Mouse (Mus musculus): Measurements from ENCODE around the gene Ccl4. TPM values are rescaled to one million over a fixed set of nuclear protein-coding genes. Genes with fewer than 3 reads are reported as not detected.

Gene Ccl4
- polyA plus RNA-seq, 1 experiment from 2014 or later: 0.59 TPM

DNA sequence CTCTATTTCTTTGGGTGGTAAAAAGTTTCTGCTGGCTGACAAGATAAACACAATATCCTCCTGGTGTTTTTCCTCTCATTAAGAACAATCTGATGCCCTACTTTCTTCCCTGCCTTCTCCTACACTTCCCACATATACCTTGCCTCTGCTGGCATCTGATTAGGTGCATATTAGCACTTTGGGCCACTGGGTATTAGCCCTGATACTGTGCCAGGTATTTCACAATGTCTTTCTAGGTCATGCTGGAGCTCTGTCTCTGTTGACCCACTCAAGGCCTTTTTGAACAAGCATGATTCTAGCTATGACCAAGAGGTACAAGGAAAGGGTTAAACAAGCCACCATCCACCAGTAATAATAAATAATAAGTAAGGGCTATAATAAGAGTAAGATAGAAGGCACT, 9.4 kb downstream of the Ccl4 start:
- no peak for TF ChIP-seq CTCF (IDR thresholded peaks at IDR 0.05; ENCODE audit: low read depth)
- Histone ChIP-seq H3K4me1 (ENCODE audit: insufficient read depth) (no peaks in the 10 kb centered on the region), H3K4me2 (no peak overlapping the region), H3K27ac (ENCODE audit: low read depth) (no peak overlapping the region), H3K9ac (no peak overlapping the region), H3K36me3 (ENCODE audit: insufficient read depth) (no peaks in the 10 kb centered on the region), H3K4me3 (ENCODE audit: low read depth, low read length) (no peak overlapping the region), H3K27me3 (ENCODE audit: insufficient read depth, low read length) (no peaks in the 10 kb centered on the region), H3K9me3 (ENCODE audit: low read depth, low read length) (no peaks in the 10 kb centered on the region)
- no peak for DNase-seq
- no peak for ATAC-seq (ENCODE audit: insufficient read depth)

DNA sequence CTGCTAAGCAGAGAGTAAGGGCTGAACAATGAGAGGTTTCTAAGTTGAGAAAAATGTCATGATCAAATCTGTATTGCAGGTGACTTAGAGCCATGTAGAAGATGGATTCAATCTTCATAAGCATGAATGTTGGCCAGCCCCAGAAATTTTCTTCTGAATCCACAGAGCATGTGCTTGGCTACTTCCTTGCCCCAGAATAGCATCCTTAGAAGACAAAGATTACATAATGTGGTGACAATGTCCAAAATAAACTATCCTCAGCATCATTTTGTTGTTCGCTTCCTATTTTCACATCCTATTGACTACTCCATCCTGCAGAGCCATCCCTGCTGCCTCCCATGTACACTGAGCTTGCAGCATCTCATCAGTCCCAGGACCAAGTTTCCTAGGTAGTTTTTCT, 13.3 kb downstream of the Ccl4 start:
- no peak overlapping the region for H3K4me2 ChIP-seq
- H3K4me1 ChIP-seq (ENCODE audit: insufficient read depth): no peaks in the 10 kb centered on the region
- no peak for TF ChIP-seq CTCF (IDR thresholded peaks at IDR 0.05; ENCODE audit: low read depth)
- H3K4me3 ChIP-seq (ENCODE audit: low read depth, low read length): no peak overlapping the region
- ATAC-seq (ENCODE audit: insufficient read depth): no peak
- no peak overlapping the region for H3K27ac ChIP-seq (ENCODE audit: low read depth)
- H3K27me3 ChIP-seq (ENCODE audit: insufficient read depth, low read length): no peaks in the 10 kb centered on the region
- H3K9ac ChIP-seq: no peak overlapping the region
- H3K36me3 ChIP-seq (ENCODE audit: insufficient read depth): no peaks in the 10 kb centered on the region
- no peak for DNase-seq
- H3K9me3 ChIP-seq (ENCODE audit: low read depth, low read length): no peaks in the 10 kb centered on the region
- WGBS: 91% methylated on average over 1 of the region's 1 CpGs

DNA sequence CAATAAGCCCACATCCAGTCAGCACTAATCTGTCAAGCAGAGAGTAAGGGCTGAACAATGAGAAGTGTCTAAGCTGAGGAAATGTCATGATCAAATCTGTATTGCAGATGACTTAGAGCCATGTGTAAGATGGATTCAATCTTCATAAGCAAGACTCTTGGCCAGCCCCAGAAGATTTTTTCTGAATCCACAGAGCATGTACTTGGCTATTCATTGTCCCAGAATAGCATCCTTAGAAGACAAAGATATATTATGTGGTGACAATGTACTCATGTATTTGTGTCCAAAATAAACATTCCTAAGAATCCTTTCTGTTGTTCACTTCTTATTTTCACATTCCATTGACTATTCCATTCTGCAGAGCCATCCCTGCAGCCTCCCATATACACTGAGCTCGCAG, 27.5 kb downstream of the Ccl4 start:
- WGBS: 60% methylated on average over 1 of the region's 1 CpGs
- no peak overlapping the region for H3K9ac ChIP-seq
- no peak for TF ChIP-seq CTCF (IDR thresholded peaks at IDR 0.05; ENCODE audit: low read depth)

DNA sequence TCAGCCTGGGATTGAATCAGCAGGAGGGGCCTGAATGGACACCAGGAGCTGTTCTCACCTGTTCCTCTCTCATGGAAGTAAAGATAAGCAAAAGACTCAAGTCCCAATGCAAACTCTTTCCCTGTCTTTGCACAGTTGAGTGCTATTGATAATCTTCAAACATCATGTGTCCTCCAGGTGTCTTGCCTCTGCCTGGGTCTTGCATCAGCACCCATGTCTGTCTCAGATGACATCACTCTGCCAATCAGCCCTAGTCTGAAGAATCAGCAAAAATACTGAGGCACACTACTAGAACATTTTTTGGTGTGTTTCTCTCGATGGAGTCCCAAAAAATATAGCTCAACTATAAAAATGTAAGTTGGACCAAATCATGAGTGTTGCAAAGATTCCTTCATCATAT, 29.6 kb downstream of the Ccl4 start:
- no peak for DNase-seq
- Histone ChIP-seq H3K9ac (no peak overlapping the region), H3K27ac (ENCODE audit: low read depth) (no peak overlapping the region), H3K27me3 (ENCODE audit: insufficient read depth, low read length) (no peaks in the 10 kb centered on the region), H3K4me1 (ENCODE audit: insufficient read depth) (no peaks in the 10 kb centered on the region), H3K4me3 (ENCODE audit: low read depth, low read length) (no peak overlapping the region), H3K9me3 (ENCODE audit: low read depth, low read length) (no peaks in the 10 kb centered on the region), H3K4me2 (no peak overlapping the region), H3K36me3 (ENCODE audit: insufficient read depth) (no peaks in the 10 kb centered on the region)
- ATAC-seq (ENCODE audit: insufficient read depth): no peak
- 53% methylated on average over 1 of the region's 1 CpGs for WGBS
- no peak for TF ChIP-seq CTCF (IDR thresholded peaks at IDR 0.05; ENCODE audit: low read depth)

More for the DNA sequence above, 27.5 kb downstream of the Ccl4 start:
- H3K4me1 ChIP-seq (ENCODE audit: insufficient read depth): no peaks in the 10 kb centered on the region
- H3K4me2 ChIP-seq: no peak overlapping the region
- H3K4me3 ChIP-seq (ENCODE audit: low read depth, low read length): no peak overlapping the region
- H3K36me3 ChIP-seq (ENCODE audit: insufficient read depth): no peaks in the 10 kb centered on the region
- H3K9me3 ChIP-seq (ENCODE audit: low read depth, low read length): no peaks in the 10 kb centered on the region
- DNase-seq: no peak
- no peak overlapping the region for H3K27ac ChIP-seq (ENCODE audit: low read depth)
- no peak for ATAC-seq (ENCODE audit: insufficient read depth)
- H3K27me3 ChIP-seq (ENCODE audit: insufficient read depth, low read length): no peaks in the 10 kb centered on the region

DNA sequence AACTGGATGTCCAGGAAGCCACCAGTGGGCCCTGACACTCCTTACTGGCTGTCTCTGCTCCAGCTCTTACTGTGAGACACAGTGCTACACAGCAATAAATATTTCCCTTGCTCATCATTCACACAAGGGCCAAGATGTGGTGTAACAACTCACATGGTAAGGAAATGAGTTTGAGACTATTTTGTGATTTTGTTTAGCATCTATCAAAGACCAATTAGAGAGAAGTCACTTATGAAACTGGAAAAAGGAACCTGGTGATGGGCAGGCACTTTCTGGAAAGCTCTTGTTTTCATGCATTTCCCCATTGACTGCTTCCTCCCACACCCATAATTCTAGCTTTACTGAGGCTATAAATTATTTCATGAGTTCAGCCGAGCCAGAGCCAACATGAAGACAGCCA, 41.3 kb downstream of the Ccl4 start, which contains the start of gene Wfdc17:
TSS of gene Wfdc17 (plus strand) at position 287 of the 400 bp plus-strand sequence.
- Histone ChIP-seq H3K4me2 (no peak within 1 kb of the TSS), H3K4me3 (ENCODE audit: low read depth, low read length) (no peak within 1 kb of the TSS), H3K27me3 (ENCODE audit: insufficient read depth, low read length) (no peaks in the 10 kb centered on the region), H3K4me1 (ENCODE audit: insufficient read depth) (no peaks in the 10 kb centered on the region), H3K9ac (no peak within 1 kb of the TSS), H3K27ac (ENCODE audit: low read depth) (no peak within 1 kb of the TSS), H3K9me3 (ENCODE audit: low read depth, low read length) (no peaks in the 10 kb centered on the region), H3K36me3 (ENCODE audit: insufficient read depth) (no peaks in the 10 kb centered on the region)
- TF ChIP-seq CTCF (IDR thresholded peaks at IDR 0.05; ENCODE audit: low read depth): no peak
- no peak for DNase-seq
- no peak for ATAC-seq (ENCODE audit: insufficient read depth)
- WGBS: 37% methylated on average over 1 of the region's 1 CpGs

DNA sequence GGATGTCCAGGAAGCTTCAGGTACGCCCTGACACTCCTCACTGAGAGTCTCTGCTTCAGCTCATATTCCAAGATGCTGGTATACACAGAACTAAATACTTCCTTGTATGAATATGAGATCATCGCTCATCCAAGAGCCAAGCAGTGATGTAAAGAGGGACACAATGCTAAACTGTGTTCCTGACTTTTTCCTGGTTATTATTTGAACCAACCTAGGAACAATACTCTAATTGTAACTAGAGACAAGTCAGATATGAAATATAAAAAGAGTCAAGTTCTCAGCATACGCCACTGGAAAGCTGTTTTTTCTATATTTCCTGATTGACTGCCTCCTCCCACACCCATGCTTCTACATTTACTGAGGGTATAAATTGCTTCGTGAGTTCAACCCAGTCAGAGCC, 46.3 kb downstream of the Ccl4 start, which contains the start of gene Wfdc18:
TSS of gene Wfdc18 (plus strand) at position 301 of the 400 bp plus-strand sequence.
- ATAC-seq (ENCODE audit: insufficient read depth): no peak
- TF ChIP-seq CTCF (IDR thresholded peaks at IDR 0.05; ENCODE audit: low read depth): no peak
- H3K27ac ChIP-seq (ENCODE audit: low read depth): no peak within 1 kb of the TSS

DNA sequence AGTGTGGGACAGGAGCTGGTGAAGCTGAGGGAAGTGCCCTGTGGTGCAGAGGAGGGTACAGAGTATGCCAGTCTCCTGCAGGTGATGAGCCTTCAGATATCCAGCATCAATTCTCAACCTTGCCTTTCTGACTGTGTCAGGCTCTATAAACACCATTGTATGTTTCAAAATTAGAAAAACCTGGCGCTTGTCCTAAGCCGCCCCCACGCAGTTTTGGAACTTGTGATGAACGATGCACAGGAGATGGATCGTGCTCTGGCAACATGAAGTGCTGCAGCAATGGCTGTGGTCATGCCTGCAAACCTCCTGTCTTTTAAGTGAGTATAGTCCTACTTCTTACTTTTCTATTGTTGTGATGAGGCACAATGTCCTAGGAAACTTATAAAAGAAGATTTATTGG, 47.3 kb downstream of the Ccl4 start:
- no peak for TF ChIP-seq CTCF (IDR thresholded peaks at IDR 0.05; ENCODE audit: low read depth)
- no peak overlapping the region for H3K27ac ChIP-seq (ENCODE audit: low read depth)
- no peak overlapping the region for H3K4me3 ChIP-seq (ENCODE audit: low read depth, low read length)
- H3K27me3 ChIP-seq (ENCODE audit: insufficient read depth, low read length): no peaks in the 10 kb centered on the region
- WGBS: 76% methylated on average over 5 of the region's 5 CpGs
- no peak overlapping the region for H3K9ac ChIP-seq
- no peaks in the 10 kb centered on the region for H3K9me3 ChIP-seq (ENCODE audit: low read depth, low read length)
- DNase-seq: no peak
- H3K4me1 ChIP-seq (ENCODE audit: insufficient read depth): no peaks in the 10 kb centered on the region
- ATAC-seq (ENCODE audit: insufficient read depth): no peak
- no peaks in the 10 kb centered on the region for H3K36me3 ChIP-seq (ENCODE audit: insufficient read depth)
- H3K4me2 ChIP-seq: no peak overlapping the region

More for the DNA sequence above, 46.3 kb downstream of the Ccl4 start, which contains the start of gene Wfdc18:
- Histone ChIP-seq H3K4me3 (ENCODE audit: low read depth, low read length) (no peak within 1 kb of the TSS), H3K4me1 (ENCODE audit: insufficient read depth) (no peaks in the 10 kb centered on the region), H3K27me3 (ENCODE audit: insufficient read depth, low read length) (no peaks in the 10 kb centered on the region), H3K36me3 (ENCODE audit: insufficient read depth) (no peaks in the 10 kb centered on the region), H3K9ac (no peak within 1 kb of the TSS), H3K9me3 (ENCODE audit: low read depth, low read length) (no peaks in the 10 kb centered on the region), H3K4me2 (no peak within 1 kb of the TSS)
- WGBS: 68% methylated on average over 4 of the region's 4 CpGs
- DNase-seq: no peak

DNA sequence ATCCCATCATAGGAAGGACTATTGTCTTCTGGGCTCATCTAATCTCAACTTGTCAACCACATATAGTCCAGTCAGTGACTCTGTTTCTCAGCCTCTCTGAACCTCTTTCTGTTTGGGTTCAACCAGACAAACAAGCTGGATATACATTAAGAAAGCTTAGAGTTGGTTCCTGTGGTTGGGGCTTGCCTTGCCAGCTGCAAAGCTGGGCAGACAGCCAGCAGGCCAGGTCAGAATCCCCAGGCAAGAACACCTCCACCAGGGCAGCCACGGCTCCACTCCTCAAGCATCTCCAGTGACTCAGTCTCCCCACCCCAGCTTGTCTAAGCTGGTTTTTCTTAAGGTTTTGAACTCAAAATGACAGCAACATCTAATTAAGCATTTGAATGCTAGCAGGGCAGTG, 50.3 kb downstream of the Ccl4 start:
- Histone ChIP-seq H3K4me1 (ENCODE audit: insufficient read depth) (no peaks in the 10 kb centered on the region), H3K9me3 (ENCODE audit: low read depth, low read length) (no peaks in the 10 kb centered on the region), H3K27ac (ENCODE audit: low read depth) (no peak overlapping the region), H3K36me3 (ENCODE audit: insufficient read depth) (no peaks in the 10 kb centered on the region), H3K4me3 (ENCODE audit: low read depth, low read length) (no peak overlapping the region), H3K4me2 (no peak overlapping the region), H3K9ac (no peak overlapping the region), H3K27me3 (ENCODE audit: insufficient read depth, low read length) (no peaks in the 10 kb centered on the region)
- no peak for TF ChIP-seq CTCF (IDR thresholded peaks at IDR 0.05; ENCODE audit: low read depth)
- ATAC-seq (ENCODE audit: insufficient read depth) (no peak), DNase-seq (no peak)
- WGBS: 74% methylated on average over 1 of the region's 1 CpGs

All from lung, embryonic 14.5 days (tissue).